Mouse (Mus musculus) liver, embryonic 14.5 days (tissue): ENCODE results near the gene Tbca. TPM values are rescaled to one million over a fixed set of nuclear protein-coding genes. Genes with fewer than 3 reads are reported as not detected.
A peak's percentile ranks its signal among the peaks of the same experiment; 100 is the strongest.

Source experiments
- ATAC-seq: fragments of 200-750 bp; cut with Nextera tagmentation; 2 replicates; pipeline ENCODE4 v1.8.0; 2017; ENCODE audit warnings: moderate number of reproducible peaks, mild to moderate bottlenecking, moderate library complexity; ENCODE audit not compliant: insufficient read depth
- DNase-seq, 3 experiments: peaks; one replicate each; pipeline ENCODE4 v3.0.0-alpha.2; 2012 to 2013; ENCODE audit warnings: low read depth in 3 of 3, low spot score in 3 of 3
- H3K27ac ChIP-seq: fragments of 300-500 bp; sonication (generic); 2 replicates; pipeline ENCODE4 v1.5.1; 2014; ENCODE audit warnings: moderate library complexity, mild to moderate bottlenecking, control low read depth, inconsistent platforms
- H3K27me3 ChIP-seq: fragments of 300-500 bp; sonication (generic); 2 replicates; pipeline ENCODE4 v1.6.1; 2014; ENCODE audit warnings: mild to moderate bottlenecking, low read length, moderate library complexity; ENCODE audit not compliant: control insufficient read depth, insufficient read depth
- H3K36me3 ChIP-seq: fragments of 300-500 bp; sonication (generic); replicated peaks from 2 replicates; pipeline ENCODE4 v1.6.1; 2014; ENCODE audit warnings: low read depth; ENCODE audit not compliant: control insufficient read depth, insufficient read depth
- H3K4me1 ChIP-seq, 2 experiments: fragments of 200-500 bp in 1 of 2; fragments of 300-500 bp in 1 of 2; sonication (generic) in 1 of 2; replicated peaks; 2 replicates each; pipeline ENCODE4 v1.6.1; 2012 to 2014; ENCODE audit warnings: antibody characterized with exemption in 1 of 2, inconsistent platforms in 1 of 2, low read length in 1 of 2; ENCODE audit not compliant: control insufficient read depth in 2 of 2, insufficient read depth in 2 of 2
- H3K4me2 ChIP-seq: fragments of 300-500 bp; sonication (generic); 2 replicates; pipeline ENCODE4 v1.6.1; 2014; ENCODE audit warnings: low read depth, mild to moderate bottlenecking, control low read depth, moderate library complexity
- H3K4me3 ChIP-seq, 2 experiments: fragments of 200-500 bp in 1 of 2; fragments of 300-500 bp in 1 of 2; sonication (generic) in 1 of 2; 2 replicates each; pipeline ENCODE4 v1.5.1; 2012 to 2014; ENCODE audit warnings: low read depth in 2 of 2, low read length in 2 of 2, mild to moderate bottlenecking in 2 of 2, control low read depth in 1 of 2, inconsistent platforms in 1 of 2, moderate library complexity in 1 of 2; ENCODE audit not compliant: insufficient read depth in 1 of 2
- H3K9ac ChIP-seq: fragments of 300-500 bp; sonication (generic); replicated peaks from 2 replicates; pipeline ENCODE4 v1.6.1; 2014; ENCODE audit warnings: mild to moderate bottlenecking, control low read depth, moderate library complexity
- H3K9me3 ChIP-seq: fragments of 300-500 bp; sonication (generic); 2 replicates; pipeline ENCODE4 v1.6.1; 2016; ENCODE audit warnings: low read length, mixed read lengths; ENCODE audit not compliant: control insufficient read depth
- CTCF ChIP-seq: IDR thresholded peaks from 2 replicates; pipeline ENCODE4 v1.5.1; 2016; ENCODE audit warnings: antibody characterized with exemption, low read depth, control low read depth
- EP300 ChIP-seq: IDR thresholded peaks from 2 replicates; pipeline ENCODE4 v1.6.1; 2016; ENCODE audit warnings: antibody characterized with exemption, low read depth
- WGBS: fragments of 180-500 bp; shearing (Covaris S2); extraction: QIAGEN DNeasy Blood & Tissue Kit; methylation state at CpG from one replicate; pipeline ENCODE4 v1.1.7; 2014; ENCODE audit not compliant: insufficient replicate concordance; 5-methylcytosine and 5-hydroxymethylcytosine counted together
- polyA plus RNA-seq, 2 experiments: library from polyadenylated mRNA; depleted of rRNA in 1 of 2; stranded (reverse) in 1 of 2; unstranded in 1 of 2; fragments of >200 nt; fragmentation: Nextera tagmentation in 1 of 2; extraction: Ambion mirVana in 1 of 2; gene quantifications; 2 replicates each; pipeline versions ENCODE4 v1.2.1 to v1.2.3; 2012 to 2014

Gene Tbca
- polyA plus RNA-seq, 2 experiments: 123 to 152 TPM

DNA sequence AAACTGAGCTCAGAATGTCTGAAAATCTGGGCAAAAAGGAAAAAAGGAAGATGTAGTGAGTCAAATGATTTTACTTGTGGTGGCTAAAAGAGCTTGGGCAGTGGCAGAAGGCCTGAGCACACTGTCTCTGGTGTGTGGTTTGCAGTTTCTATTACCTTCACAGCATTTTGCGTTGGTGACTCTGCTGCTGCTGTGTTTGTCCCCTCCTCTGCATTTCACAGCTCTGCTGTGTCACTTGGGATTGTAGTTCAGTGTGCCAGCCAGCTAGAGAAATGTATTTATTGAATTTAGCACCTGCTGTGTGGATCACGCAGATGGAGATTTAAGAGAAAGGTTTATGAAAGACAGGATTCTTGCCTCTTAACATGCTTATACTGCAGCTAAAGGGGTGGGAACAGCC, 1.8 kb upstream of the Tbca start:
- Histone ChIP-seq H3K27me3 (no peaks in the 10 kb centered on the region), H3K27ac (no peak overlapping the region), H3K4me3 (no peak overlapping the region), H3K9ac (no peak overlapping the region), H3K36me3 (no peaks in the 10 kb centered on the region), H3K4me1 (peaks cover 4 to 8% of the 10 kb centered on the region in 2 experiments), H3K4me2 (no peak overlapping the region), H3K9me3 (no peaks in the 10 kb centered on the region)
- DNase-seq (no peak), ATAC-seq (no peak)
- TF ChIP-seq EP300 (no peak), CTCF (no peak)
- 58% methylated on average over 2 of the region's 2 CpGs for WGBS

GRCm38 (mm10) chr13:94794689-94795088, 6.0 kb downstream of the Tbca start:
- WGBS: 62% methylated on average over 1 of the region's 1 CpGs
- no peak for TF ChIP-seq EP300
- no peak for TF ChIP-seq CTCF
- H3K27me3 ChIP-seq: no peaks in the 10 kb centered on the region
- DNase-seq (no peak), ATAC-seq (no peak)
- H3K9me3 ChIP-seq: no peaks in the 10 kb centered on the region
- H3K4me1 ChIP-seq: peaks cover 7 to 8% of the 10 kb centered on the region in 2 experiments
- H3K36me3 ChIP-seq: no peaks in the 10 kb centered on the region
- H3K9ac ChIP-seq: no peak overlapping the region
- no peak overlapping the region for H3K27ac ChIP-seq
- H3K4me2 ChIP-seq: no peak overlapping the region
- no peak overlapping the region for H3K4me3 ChIP-seq

- WGBS: 79% methylated on average over 5 of the region's 5 CpGs
Measured at GRCm38 (mm10) chr13:94803480-94804057, 14.9 kb downstream of the Tbca start.

GRCm38 (mm10) chr13:94806315-94807179, 17.8 kb downstream of the Tbca start:
- TF ChIP-seq EP300 (no peak), CTCF (no peak)
- 16% methylated on average over 9 of the region's 9 CpGs for WGBS
- Histone ChIP-seq H3K9me3 (no peaks in the 10 kb centered on the region), H3K27me3 (no peaks in the 10 kb centered on the region), H3K27ac (no peak overlapping the region), H3K4me1 (peaks cover 0 to 9% of the 10 kb centered on the region in 2 experiments; a peak in 2 of 4 replicates), H3K9ac (no peak overlapping the region), H3K4me2 (no peak overlapping the region; the same call in 1 of the 2 replicates), H3K36me3 (no peaks in the 10 kb centered on the region), H3K4me3 (no peak overlapping the region)
- DNase-seq: no peak
- 0 out of 2 replicates have a peak, but pooled peaks have one; percentile 33 for ATAC-seq

More at GRCm38 (mm10) chr13:94803480-94804057, 14.9 kb downstream of the Tbca start:
- Histone ChIP-seq H3K9ac (no peak overlapping the region), H3K4me3 (no peak overlapping the region), H3K4me2 (no peak overlapping the region), H3K36me3 (no peaks in the 10 kb centered on the region), H3K27me3 (no peaks in the 10 kb centered on the region), H3K27ac (no peak overlapping the region), H3K4me1 (peaks cover 0 to 9% of the 10 kb centered on the region in 2 experiments; a peak in 2 of 4 replicates), H3K9me3 (no peaks in the 10 kb centered on the region)
- DNase-seq (no peak), ATAC-seq (no peak)
- TF ChIP-seq CTCF: no peak
- no peak for TF ChIP-seq EP300

- Histone ChIP-seq H3K4me3 (no peak overlapping the region), H3K27ac (no peak overlapping the region), H3K36me3 (no peaks in the 10 kb centered on the region), H3K9ac (no peak overlapping the region), H3K4me1 (peaks cover 0 to 9% of the 10 kb centered on the region in 2 experiments; a peak in 2 of 4 replicates), H3K9me3 (no peaks in the 10 kb centered on the region), H3K27me3 (no peaks in the 10 kb centered on the region), H3K4me2 (no peak overlapping the region)
- no peak for TF ChIP-seq CTCF
- TF ChIP-seq EP300: no peak
- ATAC-seq: no peak
- DNase-seq: no peak
Measured at GRCm38 (mm10) chr13:94808596-94808995, 19.9 kb downstream of the Tbca start.
